Mouse (Mus musculus) mesoderm, embryonic 11.5 days (tissue): ENCODE measurements around the gene Trhde.
A peak's percentile ranks its signal among the peaks of the same experiment; 100 is the strongest.

Experiments
- DNase-seq: peaks from one replicate; pipeline ENCODE4 v3.0.0-alpha.2; 2012; ENCODE audit warnings: low read depth, low spot score

Trhde gene

DNA sequence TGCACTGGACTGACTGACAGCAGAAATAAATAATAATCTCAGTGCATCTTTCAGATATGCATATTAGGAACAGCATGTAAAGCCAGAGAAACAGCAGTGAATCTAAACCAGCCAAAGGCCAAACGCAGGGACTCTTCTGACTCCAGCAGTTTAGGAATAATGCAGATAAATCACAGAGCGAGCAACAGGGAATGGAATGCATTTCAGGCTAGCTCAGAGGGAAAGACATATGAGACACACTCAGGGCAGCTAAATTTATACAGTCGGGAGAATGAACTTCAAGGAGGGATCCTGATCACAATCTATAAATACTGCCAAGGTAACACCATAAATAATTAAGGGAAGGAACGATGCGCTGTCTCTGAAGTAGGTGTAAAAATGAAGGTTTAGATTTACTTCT, 66.4 kb downstream of the Trhde start:
- DNase-seq = peak; percentile 43

DNA sequence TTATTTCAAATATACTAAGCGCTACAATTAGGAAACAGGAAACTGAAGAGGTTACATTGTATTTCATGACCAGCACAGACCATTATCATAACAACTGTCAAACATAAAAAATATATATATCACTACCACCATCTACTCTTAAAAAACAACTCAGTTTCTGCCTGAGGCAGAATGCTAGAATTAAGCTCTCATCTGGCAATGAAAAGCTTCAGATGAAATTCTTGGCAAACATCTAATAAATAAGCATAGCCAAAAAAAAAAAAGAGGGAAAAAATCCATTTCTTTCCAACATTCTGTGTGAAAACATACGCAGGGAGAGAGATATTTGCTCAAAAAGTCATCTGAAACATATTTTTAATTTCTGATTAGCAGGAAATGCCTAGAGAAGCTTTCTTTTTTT, 67.0 kb downstream of the Trhde start:
- DNase-seq = no peak

DNA sequence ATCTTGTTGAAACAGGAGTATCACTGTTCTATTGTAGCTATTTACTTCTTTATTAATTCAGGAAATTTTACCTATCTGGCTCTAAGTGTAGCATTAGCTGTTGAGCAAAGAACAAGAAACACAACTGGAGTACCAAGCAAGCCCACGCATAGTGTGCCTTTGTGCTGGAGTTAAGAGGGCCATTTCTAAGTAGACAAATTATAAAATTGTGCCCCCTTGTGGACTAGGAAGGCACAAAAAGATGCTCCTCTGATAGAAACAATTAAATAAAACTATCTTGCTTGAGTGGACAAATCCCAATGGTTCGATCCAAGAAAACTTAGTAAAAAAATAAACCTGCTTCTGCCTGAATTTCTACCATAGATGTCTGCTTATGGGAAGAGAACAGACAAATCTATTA, 76.5 kb downstream of the Trhde start:
- no peak for DNase-seq

DNA sequence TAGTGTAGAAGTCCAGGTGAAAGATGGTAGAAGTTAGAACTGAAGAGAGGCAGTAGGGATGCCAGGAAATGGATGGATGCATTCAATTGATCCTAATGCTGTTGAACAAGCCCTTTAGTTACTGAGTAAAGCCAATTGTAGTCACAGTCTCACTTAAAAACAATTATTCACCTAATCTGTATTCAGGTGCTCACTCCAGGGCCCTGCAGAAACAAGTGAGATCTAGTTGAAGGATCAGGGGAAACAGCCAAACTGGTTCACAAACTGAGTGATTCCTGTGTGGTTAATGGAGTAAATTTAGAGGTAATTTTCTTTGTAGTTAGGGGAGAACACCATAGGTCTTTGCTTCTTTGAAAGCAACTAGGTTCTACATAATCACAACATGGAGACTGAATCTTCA, 100.3 kb downstream of the Trhde start:
- DNase-seq = no peak

DNA sequence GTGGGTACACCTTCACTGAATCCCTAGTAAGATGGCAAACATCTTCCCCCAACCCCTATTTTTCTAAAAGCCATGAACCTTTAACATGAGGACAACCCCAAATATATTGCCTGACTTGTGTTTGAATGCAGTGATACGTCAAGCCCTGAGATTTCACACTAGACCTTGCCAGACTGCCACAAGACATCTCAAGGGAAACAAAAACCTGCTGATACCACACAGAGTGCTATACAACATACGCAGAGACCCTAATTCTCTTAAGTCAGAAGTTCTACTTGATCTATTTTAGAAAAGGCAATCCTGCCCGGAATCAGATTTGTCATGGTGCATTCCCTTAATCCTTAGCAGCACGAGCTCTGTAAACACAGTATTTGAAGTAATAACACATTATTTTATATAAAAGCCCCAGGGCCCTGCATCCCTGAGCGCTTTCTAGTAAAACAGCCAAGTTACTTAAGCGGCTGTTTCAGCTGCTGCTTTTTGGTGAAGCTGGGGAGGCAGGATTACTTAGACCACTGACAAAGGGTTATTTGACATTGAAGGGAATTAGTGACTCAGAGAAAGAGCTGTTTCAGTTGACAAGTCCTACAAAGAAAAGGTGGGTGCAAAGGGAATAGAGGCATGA, 130.2 kb downstream of the Trhde start:
- DNase-seq = no peak

DNA sequence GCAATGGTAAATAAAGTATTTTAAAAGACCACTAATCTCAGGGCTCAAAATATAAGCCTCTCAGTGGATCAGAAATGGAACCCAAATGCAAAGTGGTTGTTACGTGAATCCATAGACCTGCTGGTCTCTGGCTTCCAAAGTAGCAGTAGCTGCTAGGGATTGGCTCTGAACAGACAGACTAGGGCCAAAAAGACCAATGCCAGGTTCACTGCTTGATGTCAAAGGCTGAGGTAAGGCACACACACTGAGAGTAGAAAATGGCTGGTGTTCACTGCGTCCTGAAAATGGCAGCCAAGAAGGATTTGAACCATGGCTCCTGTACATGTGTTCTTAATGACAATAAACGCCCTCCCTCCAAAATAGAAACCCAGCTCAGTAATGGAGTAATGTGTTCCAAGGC, 209.1 kb downstream of the Trhde start:
- DNase-seq = no peak

DNA sequence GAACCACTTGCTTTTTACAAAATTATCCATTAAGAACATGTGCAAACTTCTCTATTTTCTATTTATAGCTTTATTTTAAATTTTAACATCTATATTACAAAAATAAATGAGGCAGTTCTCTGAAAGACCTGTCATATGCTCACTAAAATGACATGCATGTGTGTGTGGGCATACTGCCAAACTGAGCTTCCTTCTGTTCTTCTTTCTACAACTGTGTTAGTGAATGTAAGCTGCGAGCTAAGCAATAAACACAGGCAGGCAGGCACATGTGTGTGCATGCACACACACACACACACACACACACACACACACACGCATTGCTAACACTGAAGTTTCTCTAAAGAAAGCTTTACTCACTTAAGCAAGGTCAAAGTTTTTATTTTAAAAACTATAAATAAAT, 223.2 kb downstream of the Trhde start:
- no peak for DNase-seq

DNA sequence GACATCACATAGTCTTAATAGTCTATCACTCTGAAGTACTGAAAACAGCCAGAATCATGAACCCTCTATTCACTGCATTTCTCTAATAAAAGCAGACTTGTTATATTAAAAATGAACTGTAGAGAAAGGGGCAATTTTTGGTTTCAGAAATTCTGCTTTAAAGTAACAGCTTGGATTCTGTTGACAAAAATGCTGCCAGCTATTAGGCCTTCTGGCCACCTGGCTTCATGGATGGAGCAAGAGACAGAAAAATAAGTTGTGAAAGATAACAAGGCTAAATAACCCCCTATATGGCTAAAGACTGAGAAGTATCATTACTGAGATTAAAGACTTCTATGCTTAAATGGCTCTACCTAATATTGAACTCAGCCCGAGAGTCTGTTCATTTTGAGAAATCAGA, 234.2 kb downstream of the Trhde start:
- DNase-seq = no peak

DNA sequence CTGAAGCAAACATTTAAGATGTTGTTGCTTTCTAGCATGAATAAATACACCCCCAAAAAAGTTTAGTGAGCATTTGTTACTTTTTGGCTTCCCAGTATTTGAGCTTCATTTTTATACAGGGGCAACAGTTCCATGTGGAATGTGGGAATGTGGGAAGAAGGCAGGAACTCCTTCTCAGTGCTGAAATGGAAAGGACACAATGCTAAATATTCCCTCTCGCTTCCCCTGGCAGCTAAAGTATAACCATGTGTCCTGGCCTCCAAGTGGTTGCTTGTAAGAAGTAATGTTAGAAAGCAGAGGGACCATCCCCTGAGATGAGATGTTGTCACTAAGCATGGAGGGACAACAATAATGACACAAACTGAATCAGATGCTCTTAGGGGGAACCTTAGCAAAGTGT, 292.9 kb downstream of the Trhde start:
- no peak for DNase-seq

DNA sequence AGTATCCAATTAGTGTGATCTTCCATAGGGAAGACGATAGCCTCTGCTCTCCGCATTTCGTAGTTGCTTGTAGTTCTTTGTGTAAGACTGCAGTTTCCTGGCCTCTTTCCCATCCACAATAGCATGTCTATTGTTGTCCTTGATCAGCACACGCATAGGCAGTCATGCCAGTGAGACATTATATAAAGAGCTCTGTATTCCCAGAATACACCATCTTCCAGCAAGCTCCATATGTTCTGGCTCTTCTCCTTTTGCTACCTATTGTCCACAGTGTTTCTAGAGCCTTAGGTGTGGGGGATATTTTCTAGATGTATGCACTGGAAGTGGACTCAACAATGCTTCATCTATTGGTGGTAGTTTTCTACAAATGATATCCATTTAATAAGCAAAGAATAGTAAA, 313.3 kb downstream of the Trhde start:
- DNase-seq = no peak

DNA sequence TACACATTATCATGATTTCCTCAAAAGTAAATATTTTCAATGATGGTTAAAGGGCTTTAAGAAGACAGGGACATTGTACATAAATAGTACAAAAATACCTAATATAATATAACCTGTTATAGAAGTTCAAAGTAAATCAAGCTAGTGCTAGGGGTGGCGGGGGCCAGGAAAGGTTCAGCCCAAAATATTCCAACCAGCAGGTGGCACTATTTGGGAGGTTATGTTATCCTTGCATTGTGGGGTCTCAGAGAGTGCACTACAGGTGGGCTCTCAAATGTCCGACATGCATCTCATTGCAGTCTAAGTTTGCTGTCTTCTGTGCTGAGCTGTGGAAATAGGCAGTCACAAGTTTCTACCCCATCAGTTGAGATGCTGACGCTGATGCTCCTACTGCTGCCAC, 346.5 kb downstream of the Trhde start:
- DNase-seq = no peak

DNA sequence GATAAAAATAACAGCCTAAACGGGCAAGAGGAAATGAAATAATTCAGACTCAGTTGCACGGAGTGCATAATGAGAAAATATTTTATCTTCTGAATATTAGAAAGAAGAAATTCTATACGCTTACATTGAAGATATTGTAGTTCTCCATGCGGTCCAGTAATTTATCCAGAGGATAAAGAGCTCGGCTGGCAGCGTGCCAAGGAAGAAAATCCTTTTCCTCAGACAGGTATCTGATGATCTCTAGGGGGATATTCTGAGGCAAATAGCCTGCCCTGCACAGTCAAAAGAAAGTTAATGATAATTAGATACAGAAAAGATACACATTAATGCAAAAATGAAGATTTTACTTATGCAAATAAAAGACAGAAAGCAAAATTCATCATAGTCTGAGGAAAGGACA, 354.0 kb downstream of the Trhde start:
- DNase-seq = no peak

DNA sequence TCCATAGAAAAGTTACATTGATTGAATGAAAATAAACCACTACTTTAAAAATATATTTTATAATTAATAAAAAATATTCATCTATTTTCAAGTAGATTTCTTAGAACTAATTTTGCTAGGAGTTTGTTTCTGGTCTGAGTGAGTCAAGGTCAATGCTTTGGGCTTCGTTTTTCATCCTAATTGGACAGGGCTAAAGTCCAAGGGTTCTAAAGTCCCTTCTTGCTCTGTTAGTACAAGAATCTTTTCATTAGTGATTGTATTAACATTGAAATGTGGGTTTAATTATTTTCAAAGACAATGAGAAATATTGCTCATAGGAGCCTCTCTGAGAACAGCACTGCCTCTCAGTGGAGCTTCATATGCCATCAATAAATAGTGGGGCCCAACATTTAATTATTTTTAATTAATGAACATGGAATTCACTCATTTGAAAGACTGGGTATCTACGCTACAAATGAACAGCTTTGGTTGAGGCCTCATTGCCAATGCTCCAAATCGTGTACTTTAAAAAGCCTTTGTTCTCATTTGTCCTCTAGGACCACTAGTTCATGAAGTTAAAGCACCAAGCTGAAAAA, 383.1 kb downstream of the Trhde start:
- no peak for DNase-seq

DNA sequence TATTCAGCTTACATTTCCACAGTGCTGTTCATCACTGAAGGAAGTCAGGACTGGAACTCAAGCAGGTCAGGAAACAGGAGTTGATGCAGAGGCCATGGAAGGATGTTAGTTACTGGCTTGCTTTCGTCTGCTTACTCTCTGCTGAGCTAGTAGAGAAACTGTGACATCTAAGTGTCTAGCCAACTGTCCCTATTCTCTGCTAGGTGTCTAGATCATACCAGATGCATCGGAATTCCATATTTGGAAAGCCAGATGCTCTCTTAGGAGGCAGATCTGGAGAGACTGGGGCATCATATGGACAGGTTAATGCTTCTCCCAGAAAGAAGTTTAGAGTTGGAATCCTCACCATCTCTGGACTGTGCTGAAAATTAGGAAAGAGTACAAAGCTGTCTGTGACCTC, 386.4 kb downstream of the Trhde start:
- DNase-seq = no peak

DNA sequence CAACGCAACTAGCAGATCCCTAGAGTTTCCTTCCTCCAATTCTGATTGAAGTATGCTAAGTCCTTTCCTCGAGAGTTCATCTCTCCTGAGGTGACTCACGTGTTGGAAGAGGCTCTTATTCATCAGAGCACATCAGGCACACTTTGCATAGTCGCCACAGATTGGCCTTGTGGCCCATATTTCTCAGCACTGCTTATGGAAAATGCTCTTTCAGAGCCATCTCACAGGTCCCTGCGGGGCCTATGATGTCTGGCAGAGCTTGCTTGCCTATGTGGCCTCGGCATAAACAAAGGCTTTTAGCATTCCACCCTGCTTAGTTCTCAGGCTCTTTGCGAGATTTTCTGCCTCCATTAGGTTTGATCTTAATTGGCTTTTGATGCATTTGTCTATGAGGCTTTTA, 396.8 kb downstream of the Trhde start:
- no peak for DNase-seq

DNA sequence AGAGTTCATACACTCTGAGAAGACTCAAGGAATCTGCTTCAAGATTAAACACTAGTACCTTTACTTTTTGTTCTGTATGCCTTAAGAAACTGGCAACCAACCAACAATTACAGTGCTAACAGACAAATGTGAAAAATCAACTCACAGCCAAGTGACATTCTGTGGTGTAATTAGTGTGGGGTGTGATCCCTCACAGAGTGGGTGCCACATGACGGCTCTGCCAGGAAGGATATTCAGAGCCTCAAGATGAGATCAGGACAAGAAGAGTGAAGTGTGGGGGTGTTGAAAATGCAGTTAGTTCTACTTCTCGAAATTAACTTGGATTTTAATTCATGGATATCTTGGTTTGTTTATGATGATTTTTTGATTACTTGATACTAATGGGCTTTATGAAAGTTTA, 398.3 kb downstream of the Trhde start:
- DNase-seq = no peak

DNA sequence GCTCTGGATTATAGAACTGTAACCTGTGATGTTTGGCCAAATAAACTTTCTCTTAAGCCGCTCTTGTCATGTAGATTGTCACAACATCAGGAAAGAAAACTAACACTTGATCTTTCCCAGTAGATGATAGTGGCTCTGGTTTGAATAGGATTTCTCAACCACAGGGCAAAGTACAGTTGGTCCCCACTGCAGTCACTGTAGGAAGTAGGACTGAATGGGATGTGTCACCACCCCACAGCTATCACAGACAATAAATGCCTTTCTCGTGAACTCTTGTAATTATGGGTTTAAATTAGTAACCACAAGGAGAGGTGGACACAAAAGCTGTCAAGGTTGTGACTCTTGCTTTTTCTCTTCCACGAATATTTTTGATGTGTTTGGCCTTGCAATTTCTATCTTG, 431.3 kb downstream of the Trhde start:
- DNase-seq = no peak

DNA sequence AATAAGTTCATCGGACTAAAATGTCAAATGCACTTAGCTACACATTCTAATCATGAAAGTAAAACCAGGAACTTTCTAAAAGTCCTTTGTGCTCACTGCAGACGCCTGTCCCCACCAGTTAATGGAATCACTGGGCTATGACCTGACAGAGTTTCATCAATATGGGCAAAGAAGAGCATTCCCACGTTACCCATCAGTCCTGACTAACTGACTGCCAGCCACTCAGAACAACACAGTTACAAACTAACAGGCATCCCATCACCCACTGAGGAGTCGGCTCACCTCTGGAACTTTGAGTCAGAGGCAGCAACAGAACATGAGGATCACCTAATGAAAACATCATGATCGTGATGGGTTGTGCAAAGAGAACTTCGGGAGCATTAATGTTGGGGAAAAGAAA, 438.7 kb downstream of the Trhde start:
- DNase-seq = no peak

DNA sequence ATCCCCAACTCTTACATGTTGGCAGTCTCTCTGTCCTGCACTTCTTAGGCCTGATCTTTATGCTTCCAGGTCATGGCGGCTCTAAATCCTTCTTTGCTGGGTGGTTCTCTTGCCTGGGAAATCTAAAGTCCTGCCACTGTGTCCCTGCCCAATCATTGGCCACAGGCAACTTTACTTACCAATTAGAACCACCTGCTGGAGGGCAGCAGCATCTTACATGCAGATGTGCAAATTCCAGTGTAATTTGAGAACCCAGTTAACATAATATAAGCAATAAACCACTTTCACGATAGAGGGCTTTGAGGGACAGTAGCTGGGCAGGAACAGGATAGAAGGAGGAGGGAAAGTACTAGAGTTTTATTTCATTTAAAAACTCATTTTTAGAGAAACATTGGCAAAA, 439.5 kb downstream of the Trhde start:
- peak; percentile 33 for DNase-seq
